Mouse (Mus musculus): ENCODE results near the gene C8b. TPM values are rescaled to one million over a fixed set of nuclear protein-coding genes. Genes with fewer than 3 reads are reported as not detected.

C8b gene
- polyA plus RNA-seq (2015; fragmentation: Nextera tagmentation; extraction: Ambion mirVana) = 0.08 and 0.10 TPM in 2 replicates

DNA sequence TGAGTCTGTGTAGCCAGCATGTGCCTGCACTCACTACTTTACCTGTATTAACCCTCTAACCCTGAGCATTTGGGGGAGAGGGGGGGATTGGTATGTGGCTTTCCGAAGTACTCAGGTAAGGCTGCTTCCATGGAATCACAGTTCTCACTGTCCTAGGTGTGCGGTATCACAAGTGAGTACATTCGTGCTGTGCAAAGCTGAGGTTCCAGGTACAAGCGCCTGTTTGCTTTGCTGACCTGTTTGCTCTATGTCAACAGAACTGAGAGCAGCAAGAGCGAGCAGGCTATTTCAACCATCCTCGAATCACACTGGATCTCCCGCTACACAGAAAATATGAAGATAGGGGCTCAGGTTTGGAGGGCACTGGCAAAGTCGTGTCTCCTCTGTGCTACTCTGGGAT, at the start of gene C8b:
Gene C8b, plus strand, starts transcription at position 253 of the 400 bp plus-strand sequence.
- no peak for DNase-seq (ENCODE audit: low spot score)

DNA sequence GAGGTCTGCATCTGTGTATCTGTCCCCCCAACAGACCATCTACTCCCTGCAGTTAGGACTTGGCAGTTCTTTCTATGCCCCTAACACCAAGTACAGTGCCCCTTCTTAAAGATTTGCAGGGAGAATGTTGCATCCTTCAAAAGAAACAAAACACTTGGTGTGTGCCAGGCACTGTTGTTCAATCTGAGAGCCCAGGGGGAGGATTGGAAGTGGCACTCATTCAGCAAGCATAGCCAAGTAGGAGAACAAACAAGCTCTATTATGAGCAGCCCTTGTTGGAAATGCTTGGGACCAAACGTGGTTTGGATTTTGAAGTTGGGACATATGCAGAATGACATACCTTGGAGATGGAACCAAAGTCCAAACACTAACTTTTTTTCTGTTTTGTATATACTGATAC, 49.6 kb upstream of the C8b start:
- DNase-seq (ENCODE audit: low spot score) = no peak

DNA sequence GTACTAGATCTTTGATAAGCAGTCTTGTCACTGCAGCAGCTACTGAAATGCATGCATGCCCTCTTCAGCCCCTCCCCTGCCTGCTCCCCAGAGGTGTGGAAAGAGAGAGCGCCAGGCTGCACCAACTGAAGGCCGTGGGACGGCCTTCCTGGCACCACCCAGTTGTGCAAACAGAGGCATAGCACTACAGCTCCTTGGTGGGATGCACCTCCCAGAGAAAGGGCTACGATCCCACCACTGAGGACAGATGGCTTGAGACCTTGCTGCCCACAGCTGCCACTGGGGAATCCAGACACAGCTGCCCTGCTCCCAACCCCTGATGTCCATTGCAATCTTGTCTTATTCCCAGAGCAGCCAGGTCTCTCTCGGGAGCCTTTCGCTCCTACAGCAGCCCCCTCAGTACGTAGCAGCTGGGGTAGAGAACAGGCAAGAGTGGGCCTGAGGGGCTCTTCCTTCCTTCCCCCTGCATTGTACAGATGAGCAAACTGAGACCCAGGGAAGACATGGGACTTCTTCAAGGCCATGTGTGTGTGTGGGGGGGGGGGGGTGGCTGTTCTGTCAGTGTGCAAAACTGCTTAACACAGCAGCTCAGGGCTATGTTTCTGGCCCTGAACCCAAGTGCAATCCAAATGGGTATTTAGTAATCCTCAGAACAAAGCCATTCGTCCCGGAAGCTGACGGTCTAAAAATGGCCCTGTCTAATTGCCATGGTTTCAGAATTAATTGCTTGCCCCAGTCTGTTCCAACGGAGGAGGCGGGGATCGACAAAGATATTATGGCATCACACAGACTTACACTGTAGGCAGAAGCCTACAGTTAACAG, 46.9 kb upstream of the C8b start:
- DNase-seq (ENCODE audit: low spot score) = no peak

DNA sequence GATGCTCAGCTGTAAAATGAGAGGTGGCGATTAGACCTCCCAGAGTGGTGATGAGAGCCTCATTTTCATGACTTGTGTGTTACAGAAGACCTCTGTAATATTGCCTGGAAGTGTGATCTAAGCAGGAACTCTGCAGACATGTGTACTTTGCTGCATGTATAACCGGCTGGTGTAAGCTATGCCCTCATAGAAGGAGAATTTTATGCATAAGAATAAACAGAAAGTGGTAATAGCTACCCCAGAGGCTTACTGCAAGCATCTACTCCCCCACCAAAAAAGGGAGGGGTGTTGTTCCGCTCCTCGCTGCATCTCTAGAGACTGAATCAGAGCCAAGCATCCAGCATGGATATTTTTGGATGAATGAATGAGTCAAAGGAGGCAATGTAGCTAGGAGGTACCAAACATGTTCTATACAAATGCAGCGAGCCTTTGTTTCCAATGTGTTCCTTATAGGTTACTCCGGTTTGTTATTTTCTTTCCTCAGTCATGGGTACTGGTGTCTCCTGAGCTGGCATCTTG, 42.5 kb upstream of the C8b start:
- no peak for DNase-seq (ENCODE audit: low spot score)

DNA sequence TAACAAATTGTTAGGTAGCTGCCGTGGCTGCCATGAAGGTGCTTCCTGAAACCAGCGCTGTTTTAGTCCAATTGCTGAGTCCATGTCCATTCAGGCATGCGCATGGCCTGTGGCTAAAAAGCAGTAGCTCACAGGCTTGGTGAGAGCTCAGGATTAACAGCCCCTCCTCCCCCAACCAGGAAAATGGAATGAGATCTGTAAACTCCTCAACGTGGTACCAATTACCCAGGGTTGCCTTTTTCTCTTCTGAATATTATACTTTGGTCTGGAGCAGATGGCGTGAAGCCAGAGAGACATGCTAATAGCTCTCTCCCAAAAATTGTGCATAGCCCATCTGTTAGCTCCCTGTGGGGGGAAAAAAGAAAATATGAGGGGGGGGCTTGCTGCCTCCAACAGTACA, 41.9 kb upstream of the C8b start:
- DNase-seq (ENCODE audit: low spot score) = no peak

DNA sequence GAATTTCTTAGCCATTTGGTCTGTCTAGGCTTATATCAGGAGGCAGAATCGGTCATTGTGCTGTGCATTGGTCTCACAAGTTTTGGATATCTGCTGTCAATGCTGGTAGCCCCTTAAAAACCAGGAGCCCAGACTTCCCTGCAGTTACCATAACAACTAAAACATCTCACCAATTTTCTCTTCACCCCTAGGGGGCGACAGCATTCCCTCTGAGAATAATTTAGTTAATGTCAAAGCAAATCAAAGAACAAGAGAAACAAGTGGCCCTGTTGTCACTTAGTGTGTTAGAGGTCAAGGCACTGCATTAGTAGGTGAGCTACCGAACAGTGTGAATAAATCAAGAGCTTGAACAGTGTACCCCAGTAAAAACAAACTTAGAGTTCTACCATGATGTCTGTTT, 40.4 kb upstream of the C8b start:
- no peak for DNase-seq (ENCODE audit: low spot score)

DNA sequence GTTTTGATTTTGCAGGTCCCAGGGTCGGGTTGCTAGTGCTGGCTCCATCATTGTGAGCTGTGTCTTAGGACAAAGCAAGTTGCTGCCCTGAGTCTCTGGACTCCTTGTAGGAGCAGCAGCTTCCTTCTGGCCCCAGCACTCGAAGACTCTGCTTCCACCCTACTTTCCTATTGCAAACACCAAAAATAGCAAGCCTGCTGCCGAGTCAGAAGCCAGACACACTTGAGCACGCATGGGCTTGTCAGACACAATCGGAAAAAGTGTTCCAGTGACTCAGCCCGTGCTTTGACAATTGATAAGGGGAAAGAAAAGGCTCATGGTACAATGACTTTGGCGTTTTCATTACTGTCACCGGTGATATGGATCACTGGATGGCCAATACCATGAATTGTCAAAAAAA, 36.9 kb upstream of the C8b start:
- no peak for DNase-seq (ENCODE audit: low spot score)

DNA sequence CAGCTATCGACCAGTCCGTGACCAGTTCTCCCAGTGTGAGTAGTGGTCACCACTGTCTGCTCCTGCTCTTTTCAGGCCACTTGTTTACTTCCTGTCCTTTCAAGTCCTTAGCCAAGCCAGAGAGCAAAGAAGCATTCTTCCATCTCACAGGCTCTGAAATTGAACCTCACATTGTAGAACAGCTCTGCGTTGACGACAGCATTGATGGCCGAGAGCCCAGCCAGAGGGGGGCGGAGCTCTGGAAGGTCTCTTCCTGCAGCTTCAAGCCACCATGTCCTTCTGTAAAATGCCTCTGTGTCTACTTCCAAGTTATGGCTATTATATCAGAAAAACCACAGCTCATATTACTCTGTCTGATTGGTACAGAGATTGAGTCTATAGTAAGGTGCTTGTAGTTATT, 19.6 kb upstream of the C8b start:
- DNase-seq (ENCODE audit: low spot score) = no peak

DNA sequence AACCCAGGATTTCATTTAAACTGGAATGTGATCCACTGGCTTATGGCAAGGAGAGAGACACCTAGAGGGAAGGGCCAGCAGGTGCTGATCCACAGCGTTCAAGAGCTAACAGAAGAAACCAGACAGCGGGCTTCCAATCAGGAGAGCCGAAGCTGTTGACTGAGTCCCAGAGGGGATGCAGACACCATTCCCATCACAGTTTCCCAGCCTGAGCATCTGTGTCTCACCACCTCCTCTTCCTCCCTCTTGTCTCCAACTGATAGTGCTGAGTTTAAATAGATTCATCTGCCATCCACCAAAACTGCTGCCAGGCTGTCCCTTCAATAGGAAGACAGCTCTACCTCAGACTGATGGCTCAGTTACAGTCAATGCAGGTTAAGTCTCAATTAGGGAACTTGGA, 12.0 kb upstream of the C8b start:
- DNase-seq (ENCODE audit: low spot score) = no peak

DNA sequence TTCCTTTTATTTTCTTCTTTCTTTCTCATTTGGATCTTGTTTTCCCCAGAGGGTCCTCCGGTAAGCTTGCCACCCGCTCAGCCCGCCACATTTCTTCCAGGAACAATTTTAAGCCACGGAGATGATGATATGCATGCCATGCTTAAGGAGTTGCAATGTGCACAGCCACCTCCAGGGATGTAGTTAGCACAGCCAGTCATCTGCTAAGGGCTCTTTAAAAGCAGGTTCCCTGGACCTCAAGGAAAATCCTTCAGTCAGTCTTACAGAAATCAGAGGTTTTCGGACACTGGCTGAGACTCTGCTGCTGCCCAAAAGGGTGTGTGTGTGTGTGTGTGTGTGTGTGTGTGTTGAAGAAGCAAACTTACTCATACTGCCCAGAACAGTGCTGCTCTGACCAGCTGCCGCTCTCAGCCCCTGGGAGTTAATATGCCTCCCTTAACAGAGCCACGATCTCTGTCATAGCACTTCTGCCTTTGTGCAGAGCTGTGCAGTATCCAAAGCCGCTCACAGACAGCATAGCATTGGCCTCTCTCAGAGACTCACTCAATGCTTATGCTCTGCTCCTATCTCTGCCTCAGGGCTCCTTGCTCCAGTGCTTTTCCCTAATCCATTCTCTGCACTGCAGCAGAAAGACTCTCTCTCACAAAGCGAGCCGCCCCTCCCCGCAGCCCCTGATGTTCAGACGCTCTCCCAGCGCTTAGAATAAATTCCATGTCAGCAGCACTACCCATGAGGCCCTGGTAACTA, 5.1 kb upstream of the C8b start:
- DNase-seq (ENCODE audit: low spot score) = no peak

DNA sequence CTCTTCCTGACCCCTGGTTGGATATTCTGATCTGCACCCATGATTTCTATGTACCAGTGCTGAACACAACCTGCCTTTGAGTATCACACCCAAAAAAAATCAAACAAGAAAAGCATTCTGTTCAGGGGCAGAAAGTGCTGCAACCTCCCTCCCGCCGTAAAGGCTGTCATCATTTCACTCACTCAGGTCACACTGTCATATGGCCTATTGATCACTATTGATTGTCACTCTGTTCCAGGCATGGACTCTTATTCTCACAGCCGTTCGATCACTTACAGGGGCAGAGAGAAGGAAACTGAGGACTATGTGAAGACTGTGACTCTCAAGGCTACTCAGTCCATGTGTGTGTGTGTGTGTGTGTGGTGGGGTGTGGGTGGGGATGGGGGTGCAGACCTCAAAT, 2.1 kb downstream of the C8b start:
- DNase-seq (ENCODE audit: low spot score) = no peak

DNA sequence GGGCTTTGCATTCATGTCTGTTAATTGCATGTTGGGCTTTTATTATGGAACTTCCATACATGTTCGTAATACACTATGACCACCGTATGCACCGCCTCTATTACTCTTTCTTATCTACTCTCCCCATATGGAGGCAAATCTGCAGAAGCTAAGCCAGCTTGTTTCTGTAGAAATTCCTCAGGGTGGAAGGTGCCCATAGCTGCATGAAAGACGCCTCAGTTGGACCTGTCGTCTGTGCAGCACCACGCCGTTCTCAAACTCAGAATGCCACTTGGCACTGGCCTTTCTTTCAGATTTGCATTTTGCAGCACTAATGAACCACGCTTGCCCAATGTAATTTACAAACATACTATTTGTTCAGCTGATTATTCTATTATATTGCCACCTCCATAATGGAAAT, 3.5 kb downstream of the C8b start:
- no peak for DNase-seq (ENCODE audit: low spot score)

DNA sequence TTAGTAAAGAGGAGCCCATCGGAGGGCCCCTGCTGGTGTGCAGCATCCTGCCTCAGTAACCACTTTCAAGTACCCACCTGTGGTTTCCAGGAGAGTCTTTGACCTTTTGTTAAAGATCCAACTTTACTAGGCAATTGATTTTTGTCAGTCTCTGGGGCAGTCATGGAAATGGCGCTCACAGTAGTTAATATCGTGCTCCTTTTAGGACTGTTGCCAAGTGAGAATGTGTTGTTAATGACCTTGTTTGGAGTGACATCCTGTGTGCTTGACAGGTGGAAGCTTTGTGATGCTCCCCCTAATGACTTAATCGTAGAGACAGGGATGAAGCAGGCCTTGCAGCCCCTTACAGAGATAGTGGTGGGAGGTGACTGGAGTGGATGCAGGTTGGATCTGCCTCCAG, 4.2 kb downstream of the C8b start:
- DNase-seq (ENCODE audit: low spot score) = no peak

DNA sequence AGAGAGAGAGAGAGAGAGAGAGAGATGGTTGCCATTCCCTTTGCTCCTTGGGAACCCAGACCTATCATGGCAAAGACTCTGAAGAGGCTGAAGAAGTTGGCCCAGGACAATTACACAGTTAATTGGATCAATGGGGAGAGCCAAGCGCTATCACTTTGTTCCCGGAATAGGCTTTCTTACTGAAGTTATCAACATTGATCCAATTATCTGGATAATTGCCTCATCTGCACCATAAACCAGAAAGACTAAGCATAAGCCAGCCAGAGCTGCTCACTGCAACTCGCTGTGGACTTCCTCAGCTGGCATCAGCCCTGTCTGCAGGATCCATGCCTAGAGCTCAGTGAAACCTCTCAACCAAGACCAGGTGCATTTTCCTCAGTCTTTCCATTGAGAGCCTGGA, 9.5 kb downstream of the C8b start:
- no peak for DNase-seq (ENCODE audit: low spot score)

DNA sequence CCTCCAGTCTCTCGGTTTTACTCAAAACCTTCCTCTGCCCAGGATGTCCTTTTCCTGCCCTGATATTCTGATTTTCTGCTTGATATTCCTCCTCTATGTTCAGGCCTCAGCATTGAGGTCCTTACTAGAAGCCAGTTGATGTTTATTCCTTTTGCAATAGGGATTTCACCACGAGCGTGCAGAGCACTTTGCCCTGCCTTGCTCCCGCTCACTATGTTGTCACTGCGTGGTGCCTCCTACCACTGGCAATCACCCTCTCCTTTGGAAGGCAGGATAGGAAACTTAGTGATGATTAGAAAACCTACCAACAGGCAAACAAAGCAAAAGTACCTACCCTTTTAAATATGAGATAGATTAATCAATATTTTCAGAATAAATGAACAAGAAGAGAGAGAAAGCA, 13.3 kb downstream of the C8b start:
- DNase-seq (ENCODE audit: low spot score) = no peak

DNA sequence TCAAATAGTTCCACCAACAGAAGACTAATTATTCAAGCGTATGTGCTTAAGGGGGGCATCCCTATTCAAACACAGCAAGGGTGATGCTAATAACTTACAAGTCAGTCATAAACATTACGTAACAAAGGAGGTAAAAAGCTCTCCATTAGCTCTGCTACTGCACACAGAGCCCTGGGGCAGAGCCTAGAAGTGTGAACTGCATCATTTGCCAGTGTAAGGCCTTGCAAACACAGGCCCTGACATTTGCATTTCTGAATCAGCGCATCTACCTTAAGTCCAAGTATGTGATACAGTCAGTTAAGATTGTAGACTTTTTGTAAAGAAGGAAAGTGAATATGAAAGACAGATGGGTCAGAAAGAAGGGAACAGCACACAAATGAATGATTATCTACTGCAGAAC, 15.3 kb downstream of the C8b start:
- DNase-seq (ENCODE audit: low spot score) = no peak

DNA sequence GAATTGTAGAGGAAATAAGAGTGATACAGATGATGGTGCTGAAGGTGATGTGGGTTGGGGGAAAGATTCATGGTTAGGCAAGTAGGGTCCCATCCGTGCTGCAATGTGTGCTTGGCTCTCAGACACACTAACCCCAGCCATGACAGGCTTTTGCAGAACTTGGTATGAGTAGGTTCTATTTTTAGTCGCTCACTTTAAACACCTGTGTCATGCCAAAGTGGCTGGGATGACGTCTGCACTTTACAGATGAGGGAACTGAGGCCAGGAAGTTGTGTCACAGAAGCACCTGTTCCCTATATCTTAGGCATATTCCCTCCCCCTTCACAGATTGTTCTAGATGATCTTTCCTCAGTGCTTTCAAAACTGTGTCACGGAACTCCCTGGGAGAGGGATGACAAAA, 16.2 kb downstream of the C8b start:
- DNase-seq (ENCODE audit: low spot score) = no peak

DNA sequence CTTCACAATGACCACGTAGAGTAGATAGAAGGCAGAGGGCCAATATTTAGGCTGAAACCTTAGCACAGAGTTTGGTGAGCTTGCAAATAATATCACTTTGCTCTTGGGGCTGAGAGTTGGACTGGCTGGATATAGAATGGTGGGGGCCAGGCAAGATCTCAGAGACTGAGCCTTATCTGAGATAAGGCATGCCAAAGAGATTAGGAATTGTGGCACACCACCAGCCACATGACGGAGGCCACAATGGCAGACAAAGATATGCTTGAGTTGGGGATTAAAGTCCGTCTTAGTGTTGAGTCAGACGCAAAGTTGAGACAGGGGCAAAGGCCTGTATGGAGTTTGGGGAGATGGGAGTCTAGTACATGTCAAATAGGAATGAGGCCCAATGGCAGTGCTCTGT, 26.0 kb downstream of the C8b start:
- no peak for DNase-seq (ENCODE audit: low spot score)

DNA sequence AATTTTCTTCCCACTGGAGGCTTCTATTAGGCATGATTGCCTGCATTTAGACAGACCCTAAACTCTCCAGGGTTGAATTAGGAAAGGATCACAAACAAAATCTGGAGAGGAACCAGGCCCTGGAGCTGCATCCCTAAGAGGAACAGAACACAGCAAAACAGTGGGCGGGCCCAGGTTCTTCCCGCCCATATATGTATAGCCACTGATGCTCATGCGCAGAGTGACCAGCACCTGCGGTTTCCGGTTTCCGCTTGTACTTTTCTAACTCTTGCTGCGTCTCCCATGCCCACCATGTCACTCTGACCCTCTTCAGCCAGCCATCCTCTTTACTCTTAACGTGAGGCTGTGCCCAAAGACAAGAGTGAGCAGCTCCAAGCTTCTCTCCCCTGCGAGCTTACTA, 32.8 kb downstream of the C8b start:
- DNase-seq (ENCODE audit: low spot score) = no peak

DNA sequence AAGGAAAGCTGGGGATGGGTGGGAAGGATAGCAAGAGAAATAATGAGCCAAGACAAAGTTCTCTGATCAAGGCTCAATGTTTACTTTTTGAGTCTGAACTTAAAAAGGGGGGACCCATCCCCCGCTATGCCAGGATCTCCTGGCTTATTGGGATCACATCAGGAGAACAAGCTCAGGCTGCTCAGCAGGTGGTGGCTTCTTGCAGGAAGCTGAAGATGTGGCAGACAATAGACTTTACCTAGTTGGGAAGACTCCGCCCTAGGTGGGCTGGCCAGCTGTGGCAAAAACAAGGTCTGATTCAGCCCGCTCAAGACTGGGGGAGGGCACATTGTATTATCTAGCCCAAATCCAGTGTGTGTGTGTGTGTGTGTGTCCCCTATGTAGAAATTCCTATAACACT, 35.5 kb downstream of the C8b start:
- no peak for DNase-seq (ENCODE audit: low spot score)

DNA sequence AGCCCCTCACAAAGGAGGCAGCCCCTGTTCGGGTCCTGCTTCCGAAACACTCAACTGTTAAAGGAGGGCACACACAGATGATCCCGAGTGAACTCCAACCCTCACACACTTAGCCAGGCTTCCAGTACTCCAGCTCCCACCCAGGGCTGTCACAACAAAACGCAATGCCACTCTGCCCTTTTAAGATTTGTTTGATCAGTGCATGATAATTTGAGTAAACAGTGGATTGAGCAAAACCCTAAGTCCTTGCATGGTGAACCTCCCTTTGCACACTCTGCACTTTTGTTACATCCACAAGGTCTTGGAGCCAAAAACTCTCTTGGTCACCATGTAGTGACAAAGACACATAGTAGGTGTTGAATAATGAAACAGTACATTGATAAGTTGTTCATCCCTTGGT, 38.0 kb downstream of the C8b start:
- DNase-seq (ENCODE audit: low spot score) = no peak

DNA sequence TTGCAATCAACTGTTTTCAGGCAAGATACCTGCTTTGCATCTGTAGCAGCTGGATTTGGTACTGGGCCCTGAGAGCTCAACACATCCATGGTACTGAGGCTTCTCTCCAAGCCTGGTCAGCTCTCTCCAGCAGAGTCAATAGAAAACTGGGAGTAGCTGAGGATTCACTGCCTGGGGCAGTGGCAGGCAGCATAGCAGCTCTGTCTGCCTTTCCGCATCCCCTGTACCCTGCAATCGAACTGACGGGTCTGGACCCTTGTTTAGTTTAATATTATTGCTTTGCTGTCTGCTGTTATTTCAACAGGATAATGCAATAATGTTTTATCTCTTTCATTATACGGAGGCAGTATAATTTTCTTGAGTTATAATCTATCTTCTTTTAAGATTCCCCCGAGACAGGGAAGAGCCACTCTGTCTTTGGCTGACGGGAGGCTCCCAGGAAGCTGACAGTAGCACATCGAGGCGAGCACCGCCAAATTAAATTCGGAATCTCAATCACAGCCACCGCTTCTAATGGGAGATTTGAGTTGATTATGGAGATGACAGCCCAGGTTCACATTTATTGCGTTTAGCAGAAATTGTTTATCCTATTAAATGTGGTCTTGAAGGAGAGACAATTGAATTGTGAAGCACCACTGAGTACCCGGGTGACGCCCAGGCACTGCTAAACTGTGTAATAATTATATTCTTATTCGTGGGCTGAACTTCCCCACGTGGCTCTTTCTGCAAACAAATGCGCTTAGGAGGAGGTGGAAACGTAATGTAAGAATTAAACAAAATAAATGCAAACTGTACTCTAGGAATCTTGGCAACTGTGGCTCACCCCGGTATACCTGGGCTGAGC, 39.5 kb downstream of the C8b start:
- DNase-seq (ENCODE audit: low spot score) = no peak
